Mouse (Mus musculus) retina, adult 2 months (tissue): ENCODE results near the gene Trpt1.

Experiments used
- DNase-seq: peaks from one replicate; pipeline ENCODE4 v3.0.0-alpha.2; 2012; ENCODE audit warnings: low read depth, low spot score

The Trpt1 gene

DNA sequence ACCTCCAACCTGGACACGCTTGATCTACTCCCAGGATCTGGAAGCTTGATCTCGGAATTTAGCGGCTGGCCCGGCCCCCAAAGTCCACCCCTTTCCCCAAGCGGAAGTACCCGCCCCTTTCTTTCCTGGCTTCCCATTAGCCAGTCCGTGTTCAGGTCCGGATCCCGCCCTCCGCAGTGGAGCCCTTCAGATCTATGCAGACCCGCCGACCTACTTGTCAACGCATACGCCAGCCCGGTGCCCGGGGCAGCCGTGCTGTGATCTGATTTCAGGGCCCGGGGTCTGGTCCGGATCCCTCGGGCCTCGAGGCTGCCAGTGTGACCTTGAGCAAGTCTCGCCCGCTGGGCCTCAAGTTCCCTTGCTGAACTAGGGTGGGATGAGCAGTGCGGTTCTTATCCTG is at the start of gene Trpt1, which contains the start of gene Nudt22:
Trpt1 (plus strand) TSS at position 126 of the 400 bp plus-strand sequence.
Nudt22 (minus strand) TSS at position 112 of the 400 bp plus-strand sequence.
- DNase-seq: peak; percentile 74

DNA sequence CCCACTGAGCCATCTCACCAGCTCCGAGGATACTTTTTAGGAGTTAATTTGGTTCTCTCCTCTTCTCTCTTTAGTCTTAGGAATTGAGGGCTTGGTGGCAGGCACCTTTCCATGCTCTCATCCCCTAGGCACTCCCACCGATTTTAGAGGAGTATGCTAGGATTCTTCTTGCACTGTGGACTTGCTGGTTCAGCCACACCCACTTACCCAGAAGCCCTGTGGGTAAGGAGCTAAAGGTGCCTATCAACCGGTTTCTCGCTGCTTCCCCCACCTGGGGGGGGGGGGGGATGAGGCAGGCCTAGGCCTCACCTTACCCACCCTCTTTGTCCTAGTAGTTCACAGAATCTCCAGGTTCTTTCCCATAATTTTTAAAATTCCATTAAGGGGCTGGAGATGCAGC is 48.2 kb upstream of the Trpt1 start:
- DNase-seq: no peak

DNA sequence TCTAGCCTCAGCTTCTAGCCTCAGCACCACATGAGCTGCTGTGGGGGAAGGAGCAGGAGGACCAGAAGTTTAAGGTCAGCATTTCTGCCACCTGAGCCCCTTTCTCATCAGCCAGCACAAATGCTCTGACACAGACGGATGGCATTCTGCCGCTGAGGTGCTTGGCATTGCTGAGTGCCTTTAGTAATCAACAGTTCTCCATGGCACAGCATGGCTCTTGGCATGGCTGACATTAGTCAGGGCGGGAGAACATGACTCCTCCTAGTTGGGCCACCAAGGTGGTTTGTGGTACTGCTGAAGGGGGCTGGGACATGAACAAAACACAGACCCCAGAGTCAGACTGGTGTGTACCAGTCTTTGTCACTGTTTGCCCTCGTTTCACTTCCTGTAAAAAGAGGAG is 47.7 kb upstream of the Trpt1 start:
- DNase-seq: no peak

DNA sequence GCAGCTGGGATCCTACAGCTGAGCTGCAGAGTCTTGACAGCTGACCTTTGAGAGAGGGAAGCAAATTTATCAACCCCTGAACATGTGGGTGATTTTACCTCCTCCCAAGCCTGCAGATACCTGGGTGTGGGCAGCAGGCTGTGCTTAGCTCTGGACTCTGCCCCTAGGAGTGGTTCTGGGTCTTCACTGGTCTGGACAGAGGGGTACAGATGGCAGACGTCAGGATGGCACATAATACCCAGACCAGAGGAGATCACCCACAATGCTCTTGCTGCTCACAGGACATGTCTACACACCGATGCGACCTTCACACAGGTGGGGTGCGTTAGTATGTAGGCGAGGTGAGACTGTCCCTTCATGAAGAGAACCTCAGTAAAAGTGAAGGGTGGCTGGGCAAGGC is 46.4 kb upstream of the Trpt1 start:
- no peak for DNase-seq

DNA sequence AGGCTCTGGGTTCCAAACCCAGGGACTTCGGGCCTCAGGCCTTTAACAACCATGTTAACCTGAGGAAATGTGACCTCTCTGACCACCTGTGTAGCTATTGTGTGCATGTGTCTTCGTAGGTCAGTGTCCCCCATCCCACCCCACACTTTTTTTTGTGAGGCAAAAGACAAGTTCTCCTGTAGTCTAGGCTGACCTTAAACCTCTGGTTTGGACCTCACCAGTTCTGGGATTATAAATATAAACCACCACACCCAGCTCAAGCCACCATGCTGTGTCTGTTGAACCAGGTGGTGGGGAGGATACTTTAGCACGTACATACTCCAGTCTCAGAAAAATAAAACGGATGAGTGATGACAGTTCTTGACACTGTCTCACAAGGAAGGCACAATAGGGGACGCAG is 46.0 kb upstream of the Trpt1 start:
- no peak for DNase-seq

DNA sequence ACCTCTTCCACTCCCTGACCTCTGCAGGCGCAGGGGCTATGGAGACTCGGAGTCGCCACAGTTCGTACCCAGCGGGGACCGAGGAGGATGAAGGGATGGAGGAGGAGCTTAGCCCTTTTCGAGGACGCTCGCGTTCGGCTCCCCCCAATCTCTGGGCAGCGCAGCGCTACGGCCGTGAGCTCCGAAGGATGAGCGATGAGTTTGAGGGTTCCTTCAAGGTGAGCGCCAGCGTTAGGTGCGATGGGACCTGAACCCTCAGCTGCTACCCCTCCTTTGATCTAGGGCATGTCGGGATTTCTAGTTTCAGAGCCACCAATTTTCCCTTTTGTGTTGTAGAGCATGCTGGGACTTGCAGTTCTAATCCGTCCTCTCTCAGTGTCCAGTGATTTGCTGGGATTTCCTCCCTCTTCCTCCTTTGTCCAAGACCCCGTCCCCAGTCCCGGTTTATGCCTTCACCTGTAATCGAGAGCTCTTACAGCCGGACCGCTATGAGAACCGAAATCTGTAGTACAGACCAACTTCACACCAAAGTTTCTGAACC is 45.2 kb upstream of the Trpt1 start:
- DNase-seq: no peak

DNA sequence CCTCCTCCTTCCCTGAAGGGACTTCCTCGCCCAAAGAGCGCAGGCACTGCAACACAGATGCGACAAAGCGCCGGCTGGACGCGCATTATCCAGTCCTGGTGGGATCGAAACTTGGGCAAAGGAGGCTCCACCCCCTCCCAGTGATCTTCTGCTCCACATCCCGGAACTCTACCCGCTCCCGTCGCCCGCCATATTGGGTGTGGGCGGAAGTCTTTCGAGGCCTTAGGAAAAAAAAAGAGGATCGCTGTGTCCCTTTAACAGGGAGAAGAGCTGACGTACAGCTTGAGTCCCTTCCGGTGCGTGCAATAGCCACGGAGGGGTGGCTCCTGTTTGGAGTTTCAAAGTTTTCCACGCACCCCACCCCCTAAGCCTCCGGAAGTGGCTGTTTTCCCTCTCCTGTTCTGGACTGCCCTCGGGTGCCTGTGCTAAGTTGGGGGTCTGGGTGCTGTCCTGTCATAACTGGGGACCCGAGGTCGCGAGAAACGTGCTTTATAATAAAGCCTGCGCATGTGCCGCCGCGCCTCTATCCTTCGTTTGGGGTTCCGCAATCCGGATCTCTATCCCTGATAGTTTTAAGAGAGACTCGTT is 44.5 kb upstream of the Trpt1 start:
- peak; percentile 88 for DNase-seq

DNA sequence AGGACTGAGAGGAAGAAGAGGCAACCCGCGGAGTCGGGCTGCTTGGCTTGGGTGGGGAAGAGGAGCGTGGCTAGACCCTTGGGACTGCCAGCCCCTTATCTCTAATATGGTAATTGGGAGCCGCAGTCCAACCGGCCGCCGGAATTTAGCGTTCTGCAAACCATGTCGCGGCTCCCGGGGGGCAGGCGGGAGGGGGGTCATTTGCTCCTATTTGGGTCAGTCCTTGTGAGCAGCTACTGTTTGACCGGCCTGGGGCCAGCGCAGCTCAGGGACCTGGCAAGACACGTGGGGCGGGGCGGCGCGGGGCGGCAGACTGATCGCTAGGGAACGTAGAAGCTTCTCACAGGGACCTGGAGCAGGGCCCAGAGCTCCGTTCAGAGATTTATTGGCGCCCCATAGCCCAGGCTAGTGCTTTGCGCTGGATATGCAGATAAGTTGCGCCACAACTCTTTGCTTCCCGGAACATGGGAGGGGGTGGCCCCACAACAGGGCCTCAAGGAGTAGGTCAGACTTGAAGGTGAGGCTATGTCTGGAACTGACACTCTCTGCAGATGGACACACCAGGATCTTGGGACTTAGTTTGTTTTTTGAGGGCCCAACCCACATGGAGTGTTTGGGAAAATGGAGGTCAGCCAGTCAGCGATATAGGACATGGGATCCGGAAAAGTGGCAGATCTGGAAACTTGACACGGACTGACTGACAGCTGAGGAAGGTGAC is 43.8 kb upstream of the Trpt1 start:
- no peak for DNase-seq

DNA sequence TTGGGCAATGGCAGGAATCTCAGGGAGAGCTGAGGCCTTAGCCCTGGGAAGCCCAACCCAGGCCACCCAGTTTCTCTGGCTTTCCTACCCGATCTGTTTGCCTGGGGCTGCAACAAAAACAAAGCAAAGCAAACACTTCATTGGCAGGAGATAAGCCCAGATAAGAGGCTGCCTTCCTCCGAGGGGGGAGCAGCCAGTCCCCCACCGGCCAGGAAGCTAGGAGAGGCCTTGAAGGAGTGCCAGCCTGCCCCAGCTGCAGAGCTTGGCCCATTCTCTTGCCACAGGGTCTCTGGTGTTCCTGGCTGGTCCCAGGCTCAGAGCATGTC is 43.3 kb upstream of the Trpt1 start:
- DNase-seq: no peak

DNA sequence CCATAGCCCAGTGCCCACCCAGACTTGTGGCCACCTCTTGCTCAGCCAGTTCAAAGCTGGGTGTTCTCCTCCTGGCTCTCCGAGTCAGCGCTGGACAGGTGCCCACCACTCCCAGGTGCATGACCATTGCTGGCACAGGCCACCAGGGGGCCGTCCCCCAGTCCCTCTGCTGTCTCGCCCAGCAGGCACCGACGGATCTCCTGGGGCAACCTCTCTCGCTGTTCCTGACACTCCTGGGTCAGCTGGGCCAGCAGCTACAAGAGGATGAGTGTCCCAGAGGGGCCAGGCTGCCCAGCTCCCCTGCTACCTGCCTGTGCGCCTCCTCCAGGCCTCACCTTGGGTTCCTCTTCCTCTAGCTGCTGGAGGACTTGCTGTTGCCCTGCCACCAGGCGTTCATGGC is 41.9 kb upstream of the Trpt1 start:
- DNase-seq: no peak

DNA sequence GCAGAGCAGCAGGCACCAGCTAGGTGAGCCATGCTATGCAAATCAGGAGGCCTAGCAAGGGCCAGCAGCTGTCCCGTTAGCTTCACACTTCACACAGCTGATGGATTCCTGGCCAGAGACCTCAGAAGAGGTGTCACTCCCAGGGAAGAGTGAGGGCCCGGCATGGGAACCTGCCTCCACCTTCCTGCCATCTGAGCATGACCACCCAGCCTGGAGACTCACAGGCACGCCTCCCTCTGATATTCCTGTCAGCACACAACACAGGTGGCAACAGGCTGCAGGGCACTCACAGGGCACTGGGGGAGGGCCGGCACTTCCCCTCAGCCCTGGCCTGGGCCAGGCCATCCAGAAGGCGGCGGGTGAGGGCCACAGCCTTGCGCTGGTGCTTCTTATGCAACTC is 40.5 kb upstream of the Trpt1 start:
- DNase-seq: no peak

DNA sequence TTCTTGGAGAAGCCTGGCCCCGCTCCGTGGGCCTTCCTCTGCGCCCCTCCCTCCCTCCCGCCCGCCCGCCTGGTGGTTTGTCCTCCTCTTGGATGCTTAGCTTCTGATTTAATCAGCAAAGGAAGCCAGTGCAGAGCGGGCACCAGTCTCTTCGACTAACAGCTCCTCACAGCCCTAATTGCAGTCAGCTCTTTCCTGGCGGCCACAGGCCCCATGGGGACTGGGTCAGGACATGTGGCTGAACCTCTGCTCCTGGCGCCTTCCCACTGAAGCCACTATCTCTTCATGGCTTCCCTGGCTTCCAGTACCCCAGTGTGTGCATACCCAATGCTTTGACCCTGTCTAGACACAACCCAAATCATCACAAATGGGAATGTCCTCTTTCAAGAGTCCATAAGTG is 39.5 kb upstream of the Trpt1 start:
- DNase-seq: no peak

DNA sequence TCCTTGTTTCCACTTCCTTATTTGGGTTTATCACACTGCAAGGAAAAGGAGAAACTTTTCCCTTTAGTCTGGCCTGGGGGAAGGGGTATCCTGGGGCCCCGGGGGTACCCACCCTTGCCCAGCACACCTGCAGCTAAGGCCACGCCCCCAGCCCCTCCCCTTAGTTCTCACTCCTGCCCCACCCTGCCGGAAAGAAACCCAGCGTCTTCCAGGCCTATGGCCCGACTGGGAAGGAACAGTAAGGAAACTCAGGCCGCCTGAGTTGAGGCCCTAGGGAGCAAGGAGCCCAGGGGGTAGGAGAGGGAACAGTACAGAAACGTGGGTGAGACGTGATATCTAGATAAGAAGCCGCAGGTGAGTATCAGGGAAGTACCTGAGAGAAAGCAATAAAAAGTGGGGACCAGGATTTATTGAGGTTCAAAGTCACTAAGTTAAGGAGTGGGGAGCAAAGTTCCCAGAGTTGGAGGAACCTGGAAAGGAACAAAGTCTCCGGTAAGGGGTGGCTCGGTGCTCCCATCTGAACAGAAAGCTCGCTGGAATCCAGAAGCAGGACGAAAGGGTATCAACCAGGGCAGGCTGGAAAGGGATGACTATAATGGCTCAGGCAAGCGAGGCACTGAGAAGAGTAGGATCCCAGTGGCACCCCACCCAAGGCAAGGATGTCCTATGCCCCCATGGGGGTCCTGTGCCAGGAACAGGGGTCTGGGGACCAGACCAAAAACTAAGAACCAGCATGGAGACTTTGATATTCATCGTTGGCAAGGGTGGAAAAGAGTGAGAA is 27.2 kb upstream of the Trpt1 start:
- no peak for DNase-seq

DNA sequence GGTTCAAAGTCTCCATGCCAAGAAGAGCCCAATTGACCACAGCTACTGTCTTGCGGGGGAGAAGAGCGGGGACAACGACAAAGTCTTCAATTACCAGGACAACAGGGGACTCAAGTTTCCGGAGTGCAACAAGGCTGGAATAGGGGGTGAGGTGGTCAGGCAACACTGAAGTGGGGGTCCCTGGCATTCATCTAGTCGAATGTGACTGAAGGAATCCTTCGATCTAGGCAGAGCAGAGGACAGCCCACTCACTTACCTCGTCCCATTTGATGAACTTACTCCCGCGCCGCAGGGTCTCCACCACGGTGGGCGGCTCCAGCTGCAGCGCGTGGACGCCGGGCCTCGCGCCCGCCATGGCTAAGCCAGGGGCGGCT is 26.7 kb upstream of the Trpt1 start:
- DNase-seq: no peak

DNA sequence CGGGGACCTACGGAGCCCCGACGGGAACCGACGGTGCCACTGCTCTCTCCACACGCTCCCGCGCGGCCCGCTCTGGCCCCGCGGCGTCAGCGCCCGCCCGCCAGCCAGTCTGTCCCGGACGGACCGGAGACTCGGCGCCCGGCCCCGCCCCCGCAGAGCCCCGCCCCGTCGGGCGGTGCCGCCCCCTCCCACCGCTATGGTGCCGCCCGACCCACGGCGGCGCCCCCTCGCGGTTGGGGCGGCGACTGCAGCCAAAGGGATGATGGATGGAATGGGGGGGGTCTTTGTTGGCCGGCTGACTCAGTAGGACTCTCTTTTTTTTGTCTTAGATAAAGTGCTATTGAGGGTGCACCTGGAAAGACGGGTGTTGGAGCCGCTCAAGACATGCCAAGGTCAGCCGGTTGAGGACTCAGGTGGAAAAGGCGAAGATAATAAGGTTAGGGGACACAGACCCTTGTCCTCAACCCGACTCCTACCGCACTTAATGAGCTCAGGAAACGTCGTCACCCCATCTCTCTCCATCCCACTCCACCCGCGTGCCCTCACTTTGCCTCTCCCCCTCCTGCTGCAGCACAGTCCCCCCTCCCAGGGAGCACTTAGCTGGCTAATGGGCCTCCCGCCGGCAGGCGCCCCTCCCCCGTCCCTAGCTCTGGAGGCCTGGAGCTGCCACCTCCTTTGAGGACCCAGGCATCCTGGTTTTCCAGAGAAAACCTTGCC is 26.1 kb upstream of the Trpt1 start:
- DNase-seq: no peak

DNA sequence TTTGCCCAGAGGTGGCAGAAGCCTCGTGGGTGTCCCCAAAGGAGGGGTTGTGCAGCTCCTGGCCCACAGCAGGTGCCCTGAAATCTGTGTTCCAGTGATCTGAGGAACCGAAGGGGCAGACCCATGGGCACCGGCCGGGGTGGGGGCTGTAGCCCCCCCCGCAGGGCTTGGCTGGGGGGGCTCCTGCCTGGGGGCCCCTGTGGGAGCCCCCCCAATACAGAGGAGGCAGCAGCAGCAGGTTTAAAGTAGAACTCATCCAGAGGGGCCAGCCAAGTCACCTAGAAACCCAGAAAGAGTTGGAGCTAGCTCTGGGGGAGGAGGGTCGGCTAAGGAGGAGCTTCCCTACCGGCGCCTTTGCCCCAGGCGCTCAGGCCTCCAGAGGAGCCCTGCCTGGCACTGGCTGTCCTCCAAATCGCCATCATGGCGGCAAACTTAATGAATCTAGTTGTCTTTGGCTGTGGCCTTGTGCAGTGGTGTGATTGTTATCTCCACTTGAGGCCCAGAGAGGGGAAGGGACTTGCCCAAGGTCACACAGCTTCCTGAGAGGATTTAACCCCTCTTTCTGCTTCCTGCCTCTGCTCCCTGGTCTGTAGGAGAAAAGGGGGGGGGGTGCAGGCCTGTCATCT is 25.4 kb upstream of the Trpt1 start:
- no peak for DNase-seq

DNA sequence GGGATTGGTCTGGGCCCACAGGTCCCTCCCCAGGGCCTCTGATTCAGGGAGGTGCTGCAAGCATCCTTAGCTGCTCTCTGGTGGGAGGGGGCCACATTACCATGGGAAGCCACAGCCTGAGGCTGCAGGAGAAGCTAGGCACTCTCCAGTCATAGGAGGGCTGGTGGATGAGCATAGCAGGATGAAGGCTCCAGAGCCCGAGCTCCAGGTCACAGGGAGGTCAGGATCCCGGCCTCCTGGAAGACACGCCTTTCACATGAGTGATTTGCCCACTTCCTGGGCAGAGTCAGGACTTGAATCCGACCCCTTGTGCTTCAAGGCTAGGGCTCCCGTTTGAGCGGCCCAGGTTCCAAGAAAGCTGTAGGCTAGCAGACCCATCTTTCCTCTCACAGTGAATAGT is 24.3 kb upstream of the Trpt1 start:
- DNase-seq: no peak

DNA sequence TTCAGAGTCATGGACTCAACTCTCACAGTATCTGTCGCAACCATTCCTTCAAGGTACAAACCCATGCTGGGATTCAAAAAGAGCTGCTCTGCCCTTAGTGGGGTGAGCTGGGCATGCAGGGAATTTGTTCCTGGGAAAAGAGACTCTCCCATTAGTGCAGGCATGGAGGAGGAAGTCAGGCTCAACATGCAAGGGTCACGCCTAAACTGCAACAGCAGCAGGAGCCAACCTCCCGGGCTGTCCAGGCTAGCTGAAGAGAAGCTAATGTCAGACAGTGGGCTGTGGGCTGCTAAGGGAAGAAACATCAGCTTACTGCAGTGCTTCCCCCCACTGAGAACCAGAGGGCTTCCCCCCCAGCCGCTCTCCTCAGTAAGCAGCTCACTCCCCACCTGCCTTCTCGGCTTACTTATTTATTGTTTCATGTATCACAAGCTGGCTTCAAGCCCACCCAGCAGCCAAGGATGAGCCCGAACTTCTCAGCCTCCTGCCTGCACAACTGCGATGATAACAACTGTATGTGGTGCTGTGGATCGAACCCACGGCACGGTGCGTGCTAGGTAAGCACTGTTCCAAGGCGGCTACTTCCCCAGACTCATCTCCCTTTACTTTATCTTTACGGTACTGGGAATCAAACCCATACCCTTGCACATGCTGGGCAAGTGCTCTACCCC is 23.5 kb upstream of the Trpt1 start:
- DNase-seq: no peak

DNA sequence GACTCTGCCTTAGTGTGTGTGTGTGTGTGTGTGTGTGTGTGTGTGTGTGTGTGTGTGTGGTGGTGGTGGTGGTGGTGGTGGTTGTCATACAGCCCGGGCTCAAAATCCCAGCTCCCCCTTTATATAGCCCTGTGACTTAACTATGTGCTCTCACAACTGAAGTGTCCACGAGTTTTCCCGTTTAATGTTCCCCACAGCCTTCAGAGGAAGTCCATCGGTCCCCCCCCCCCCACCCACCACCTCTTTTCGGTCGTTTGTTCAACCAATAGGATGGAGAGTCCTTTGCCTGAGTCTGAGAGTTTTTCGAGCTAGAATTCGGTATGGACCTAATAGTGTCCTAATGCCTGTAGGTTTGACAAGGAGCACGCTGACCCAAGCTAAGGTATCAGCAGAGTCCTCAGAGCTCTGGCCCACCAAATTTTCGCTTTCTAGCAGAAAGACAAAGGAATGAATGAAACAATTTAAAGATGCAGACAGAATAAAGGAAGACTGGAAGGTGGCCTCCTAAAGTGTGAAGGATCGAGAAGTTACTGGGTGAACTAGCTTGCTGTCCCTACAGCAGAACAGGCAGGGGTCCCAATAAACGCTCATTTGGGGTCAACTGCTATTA is 22.2 kb upstream of the Trpt1 start:
- DNase-seq: no peak
